Mouse (Mus musculus) intestine, embryonic 16.5 days (tissue): ENCODE data around the gene Tnfrsf14. TPM values are rescaled to one million over a fixed set of nuclear protein-coding genes. Genes with fewer than 3 reads are reported as not detected.

ENCODE experiments used
- ATAC-seq: fragments of 200-750 bp; cut with Nextera tagmentation; 2 replicates; pipeline ENCODE4 v1.8.0; 2017; ENCODE audit warnings: moderate TSS enrichment, moderate library complexity
- H3K27ac ChIP-seq: fragments of 300-500 bp; sonication (generic); 2 replicates; pipeline ENCODE4 v1.5.1; 2014; ENCODE audit warnings: mild to moderate bottlenecking, low read length
- H3K27me3 ChIP-seq: fragments of 300-500 bp; sonication (generic); replicated peaks from 2 replicates; pipeline ENCODE4 v1.6.1; 2014; ENCODE audit warnings: low read length, control low read depth, mixed read lengths; ENCODE audit not compliant: control insufficient read depth, insufficient read depth
- H3K36me3 ChIP-seq: fragments of 300-500 bp; sonication (generic); 2 replicates; pipeline ENCODE4 v1.6.1; 2014; ENCODE audit warnings: low read length, control low read depth; ENCODE audit not compliant: control insufficient read depth, insufficient read depth
- H3K4me1 ChIP-seq: fragments of 300-500 bp; sonication (generic); 2 replicates; pipeline ENCODE4 v1.6.1; 2014; ENCODE audit warnings: low read length, control low read depth, mixed read lengths; ENCODE audit not compliant: control insufficient read depth, insufficient read depth
- H3K4me2 ChIP-seq: fragments of 300-500 bp; sonication (generic); 2 replicates; pipeline ENCODE4 v1.6.1; 2014; ENCODE audit warnings: low read depth, low read length, control low read depth
- H3K4me3 ChIP-seq: fragments of 300-500 bp; sonication (generic); 2 replicates; pipeline ENCODE4 v1.5.1; 2014; ENCODE audit warnings: mild to moderate bottlenecking, low read length
- H3K9ac ChIP-seq: fragments of 300-500 bp; sonication (generic); 2 replicates; pipeline ENCODE4 v1.6.1; 2014; ENCODE audit warnings: low read depth, low read length
- H3K9me3 ChIP-seq: fragments of 300-500 bp; sonication (generic); 2 replicates; pipeline ENCODE4 v1.6.1; 2016; ENCODE audit warnings: low read length, control low read depth; ENCODE audit not compliant: control insufficient read depth
- WGBS: fragments of 180-500 bp; shearing (Covaris S2); extraction: QIAGEN DNeasy Blood & Tissue Kit; methylation state at CpG from one replicate; pipeline ENCODE4 v1.1.7; 2014; 5-methylcytosine and 5-hydroxymethylcytosine counted together
- polyA plus RNA-seq: library from polyadenylated mRNA; unstranded; fragments of >200 nt; fragmentation: Nextera tagmentation; extraction: Ambion mirVana; gene quantifications from 2 replicates; pipeline ENCODE4 v1.2.1, GENCODE M21; 2015

The Tnfrsf14 gene
- polyA plus RNA-seq, 1 experiment from 2014 or later: 3.5 TPM

GRCm38 (mm10) chr4:154910606-154911522 is 17.5 kb downstream of the Tnfrsf14 start:
- H3K27ac ChIP-seq: peak overlapping the region; percentile 6
- peaks cover 40% of the 10 kb centered on the region for H3K4me1 ChIP-seq
- H3K9ac ChIP-seq: peak overlapping the region; percentile 30; the same call in 1 of the 2 replicates
- H3K36me3 ChIP-seq: no peaks in the 10 kb centered on the region
- no peak overlapping the region for H3K4me3 ChIP-seq
- peak overlapping the region; percentile 33 for H3K4me2 ChIP-seq
- 27% methylated on average over 15 of the region's 15 CpGs for WGBS
- no peaks in the 10 kb centered on the region for H3K27me3 ChIP-seq
- no peaks in the 10 kb centered on the region for H3K9me3 ChIP-seq
- peak; percentile 18; the same call in 1 of the 2 replicates for ATAC-seq

- no peak for ATAC-seq
- H3K4me1 ChIP-seq: peaks cover 23% of the 10 kb centered on the region
- 85% methylated on average over 5 of the region's 5 CpGs for WGBS
- H3K9ac ChIP-seq: no peak overlapping the region
- no peaks in the 10 kb centered on the region for H3K36me3 ChIP-seq
- no peak overlapping the region for H3K27ac ChIP-seq
- no peak overlapping the region for H3K4me2 ChIP-seq
- no peaks in the 10 kb centered on the region for H3K27me3 ChIP-seq
- H3K9me3 ChIP-seq: no peaks in the 10 kb centered on the region
- H3K4me3 ChIP-seq: no peak overlapping the region
Measured at GRCm38 (mm10) chr4:154908490-154908889, 19.9 kb downstream of the Tnfrsf14 start.

DNA sequence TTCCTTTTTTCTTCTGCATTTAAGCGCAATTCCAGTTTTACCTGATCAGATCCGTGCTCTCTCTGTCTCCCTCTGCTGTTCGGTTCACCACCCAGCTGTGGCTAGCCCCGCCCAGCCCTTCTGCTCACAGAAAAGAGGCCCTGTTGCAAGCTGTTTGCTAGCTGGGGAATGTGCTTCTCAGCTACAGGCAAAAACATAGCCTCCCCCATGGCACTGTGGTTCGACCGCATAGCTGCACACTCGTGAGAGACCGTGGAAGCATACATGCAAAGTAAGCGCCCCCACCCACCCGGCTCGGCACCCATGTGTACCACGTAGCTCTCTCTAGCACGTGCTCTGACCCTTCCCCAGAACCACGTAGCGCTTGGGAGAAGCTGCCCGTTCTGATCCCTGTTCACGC is 20.5 kb downstream of the Tnfrsf14 start:
- 31% methylated on average over 17 of the region's 17 CpGs for WGBS
- Histone ChIP-seq H3K9me3 (no peaks in the 10 kb centered on the region), H3K9ac (peak overlapping the region; percentile 53), H3K4me2 (peak overlapping the region; percentile 25; the same call in 1 of the 2 replicates), H3K27ac (peak overlapping the region; percentile 51), H3K4me1 (peaks cover 19% of the 10 kb centered on the region), H3K27me3 (no peaks in the 10 kb centered on the region), H3K4me3 (no peak overlapping the region; the same call in 1 of the 2 replicates), H3K36me3 (no peaks in the 10 kb centered on the region)
- ATAC-seq: peak; percentile 42; the same call in 1 of the 2 replicates

DNA sequence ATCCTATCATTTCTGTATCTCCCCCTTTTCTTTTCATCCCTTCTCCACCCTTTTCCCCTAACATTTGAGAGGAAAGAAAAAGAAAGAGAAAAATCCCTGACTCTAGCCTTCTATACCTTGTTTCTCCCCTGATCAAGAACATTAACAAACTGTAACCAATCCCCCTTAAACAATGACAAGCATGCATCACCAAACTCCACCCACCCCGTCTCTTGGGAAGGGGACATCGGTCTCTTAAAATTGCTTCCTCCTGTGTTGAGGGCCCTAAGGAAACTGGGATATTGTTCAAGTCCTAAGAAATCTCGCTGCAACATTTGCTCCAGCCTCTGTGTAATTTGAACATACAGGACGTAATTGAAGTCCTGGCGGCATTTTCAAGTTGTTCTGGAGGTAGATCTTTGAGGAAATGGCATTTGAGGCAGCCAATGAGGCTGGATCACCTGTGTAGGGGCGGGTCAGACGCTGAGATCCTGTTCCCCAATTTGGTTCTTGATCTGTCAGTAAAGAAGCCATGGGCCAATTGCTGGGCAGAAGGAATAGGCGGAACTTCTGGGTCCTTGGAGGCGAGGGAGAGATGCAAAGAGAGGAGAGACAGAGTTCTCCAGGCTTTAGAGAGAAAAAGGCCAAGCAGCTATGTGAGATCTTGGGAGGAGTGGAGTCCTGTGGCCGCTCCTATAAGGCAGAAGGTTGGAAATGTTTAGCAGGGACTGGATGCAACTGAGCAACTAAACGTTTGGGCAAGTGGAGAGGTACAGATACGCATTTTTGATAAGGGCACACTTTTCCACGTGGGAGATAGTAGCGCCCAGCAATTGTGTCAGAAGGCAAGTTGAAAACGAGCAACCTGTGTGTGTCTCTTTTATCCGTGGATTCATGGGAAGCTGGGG is 23.9 kb downstream of the Tnfrsf14 start:
- WGBS: 2% methylated on average over 16 of the region's 16 CpGs
- H3K9ac ChIP-seq: peak overlapping the region; percentile 68
- ATAC-seq: peak; percentile 96

DNA sequence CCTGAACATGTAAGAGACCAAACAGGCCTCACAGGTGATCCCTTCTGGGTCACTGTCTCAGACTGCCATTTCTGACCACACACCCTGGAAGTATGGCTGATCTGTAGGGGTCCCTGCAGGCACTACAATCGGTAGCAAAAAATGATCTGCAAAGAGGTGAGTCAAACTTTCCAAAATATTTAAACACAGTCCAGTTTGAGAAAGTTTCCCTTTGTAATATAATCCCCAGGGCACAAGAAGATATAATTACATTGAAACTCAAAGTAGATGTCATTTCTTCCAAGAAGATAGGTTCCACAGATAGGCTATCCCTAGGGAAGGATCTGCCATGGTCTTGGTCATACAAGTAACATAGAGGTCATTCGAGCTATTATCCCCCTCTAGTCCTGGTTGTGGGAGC is 26.0 kb downstream of the Tnfrsf14 start:
- no peak for ATAC-seq
- Histone ChIP-seq H3K4me1 (peaks cover 13% of the 10 kb centered on the region), H3K27ac (no peak overlapping the region), H3K4me3 (no peak overlapping the region), H3K27me3 (no peaks in the 10 kb centered on the region), H3K4me2 (no peak overlapping the region), H3K9ac (no peak overlapping the region), H3K9me3 (no peaks in the 10 kb centered on the region), H3K36me3 (no peaks in the 10 kb centered on the region)
- 85% methylated on average over 2 of the region's 2 CpGs for WGBS

More for the DNA sequence above, 23.9 kb downstream of the Tnfrsf14 start:
- Histone ChIP-seq H3K36me3 (no peaks in the 10 kb centered on the region), H3K27me3 (no peaks in the 10 kb centered on the region), H3K4me3 (peak overlapping the region; percentile 56), H3K9me3 (no peaks in the 10 kb centered on the region), H3K4me1 (peaks cover 6% of the 10 kb centered on the region), H3K4me2 (peak overlapping the region; percentile 87), H3K27ac (no peak overlapping the region)

GRCm38 (mm10) chr4:154898506-154899446 is 29.6 kb downstream of the Tnfrsf14 start, which contains the start of gene Fam213b:
Fam213b (minus strand) TSS chr4:154899135.
- peak within 1 kb of the TSS; percentile 65 for H3K4me3 ChIP-seq
- no peaks in the 10 kb centered on the region for H3K9me3 ChIP-seq
- peak within 1 kb of the TSS; percentile 50 for H3K27ac ChIP-seq
- H3K4me2 ChIP-seq: peak within 1 kb of the TSS; percentile 96
- peak; percentile 98 for ATAC-seq
- H3K36me3 ChIP-seq: no peaks in the 10 kb centered on the region
- no peaks in the 10 kb centered on the region for H3K27me3 ChIP-seq
- peaks cover 15% of the 10 kb centered on the region for H3K4me1 ChIP-seq
- WGBS: 3% methylated on average over 43 of the region's 43 CpGs
- H3K9ac ChIP-seq: peak within 1 kb of the TSS; percentile 77

GRCm38 (mm10) chr4:154897676-154898465 is 30.5 kb downstream of the Tnfrsf14 start:
- Histone ChIP-seq H3K4me2 (peak overlapping the region; percentile 96), H3K4me3 (peak overlapping the region; percentile 65), H3K27me3 (no peaks in the 10 kb centered on the region), H3K4me1 (peaks cover 15% of the 10 kb centered on the region), H3K9me3 (no peaks in the 10 kb centered on the region), H3K27ac (no peak overlapping the region), H3K9ac (peak overlapping the region; percentile 77), H3K36me3 (no peaks in the 10 kb centered on the region)
- 62% methylated on average over 6 of the region's 6 CpGs for WGBS
- no peak; the same call in 1 of the 2 replicates for ATAC-seq

- WGBS: 80% methylated on average over 5 of the region's 5 CpGs
- no peak overlapping the region for H3K27ac ChIP-seq
- H3K9ac ChIP-seq: no peak overlapping the region
- no peak overlapping the region for H3K4me3 ChIP-seq
- no peaks in the 10 kb centered on the region for H3K9me3 ChIP-seq
- H3K4me1 ChIP-seq: peaks cover 15% of the 10 kb centered on the region
- H3K27me3 ChIP-seq: no peaks in the 10 kb centered on the region
- ATAC-seq: no peak
- no peak overlapping the region for H3K4me2 ChIP-seq
- no peaks in the 10 kb centered on the region for H3K36me3 ChIP-seq
Measured at GRCm38 (mm10) chr4:154895549-154895948, 32.8 kb downstream of the Tnfrsf14 start.
